Mouse (Mus musculus) left cerebral cortex, adult 8-10 months (tissue): ENCODE results near the gene Slc25a22. TPM values are rescaled to one million over a fixed set of nuclear protein-coding genes. Genes with fewer than 3 reads are reported as not detected.

ENCODE experiments used
- DNase-seq, 2 experiments: peaks; one replicate each; pipeline ENCODE4 v3.0.0; 2022; ENCODE audit warnings: low spot score in 2 of 2
- total RNA-seq, 4 experiments: library from RNA; stranded (reverse); gene quantifications; 2 replicates each; pipeline ENCODE4 v1.2.4; 2022

Gene Slc25a22
- total RNA-seq, 4 experiments from 2014 or later, result 245 to 266 (median 253) TPM

GRCm38 (mm10) chr7:141381068-141381835, 56.4 kb downstream of the Slc25a22 start:
- DNase-seq, result no peak

Other genes starting within 250 kb of the Slc25a22 start
- gene Hras, start 243.9 kb downstream of the Slc25a22 start, total RNA-seq, result 100 to 1,000 TPM; 226 to 267 (median 258) TPM
- gene Lrrc56, start 243.7 kb downstream of the Slc25a22 start, total RNA-seq, result 1 to 10 TPM; 3.5 to 5.7 (median 5.3) TPM
- gene Lmntd2, start 223.8 kb downstream of the Slc25a22 start, total RNA-seq, result under 1 TPM in 2 of 4 experiments, not detected in 2; 0.17 to 0.25 TPM
- 1 to 10 TPM in 3 of 4 experiments, under 1 TPM in 1; 0.89 to 2.7 (median 2.4) TPM for gene Rassf7, start 222.0 kb downstream of the Slc25a22 start, total RNA-seq
- gene Phrf1, start 209.1 kb downstream of the Slc25a22 start, total RNA-seq, result 10 to 100 TPM; 65.7 to 76.5 (median 68.5) TPM
- gene Irf7, start 171.4 kb downstream of the Slc25a22 start, total RNA-seq, result 1 to 10 TPM in 3 of 4 experiments, under 1 TPM in 1; 0.65 to 2.8 (median 1.7) TPM
- not detected for gene Cdhr5, start 161.1 kb downstream of the Slc25a22 start, total RNA-seq
- not detected for gene Sct, start 158.8 kb downstream of the Slc25a22 start, total RNA-seq
- gene Drd4, start 145.9 kb downstream of the Slc25a22 start, total RNA-seq, result under 1 TPM; 0.44 to 0.84 (median 0.50) TPM
- gene Deaf1, start 110.2 kb downstream of the Slc25a22 start, total RNA-seq, result 10 to 100 TPM; 57.2 to 76.6 (median 68.2) TPM
- 10 to 100 TPM; 30.2 to 32.2 (median 30.6) TPM for gene Tmem80, start 110.2 kb downstream of the Slc25a22 start, total RNA-seq
- gene Eps8l2, start 99.0 kb downstream of the Slc25a22 start, total RNA-seq, result 1 to 10 TPM; 5.4 to 7.9 (median 6.4) TPM
- 100 to 1,000 TPM in 3 of 4 experiments, 10 to 100 TPM in 1; 99.3 to 109 (median 106) TPM for gene Taldo1, start 45.7 kb downstream of the Slc25a22 start, total RNA-seq
- 10 to 100 TPM; 40.6 to 48.1 (median 44.6) TPM for gene Gatd1, start 23.8 kb downstream of the Slc25a22 start, total RNA-seq
- 100 to 1,000 TPM; 286 to 326 (median 299) TPM for gene Cend1, start 8.4 kb downstream of the Slc25a22 start, total RNA-seq
- gene Pidd1, start 6.1 kb upstream of the Slc25a22 start, total RNA-seq, result 1 to 10 TPM in 3 of 4 experiments, under 1 TPM in 1; 0.88 to 2.5 (median 1.3) TPM
- 100 to 1,000 TPM; 524 to 612 (median 563) TPM for gene Rplp2, start 9.5 kb upstream of the Slc25a22 start, total RNA-seq
- 10 to 100 TPM; 21.2 to 32.6 (median 27.2) TPM for gene Pnpla2, start 17.3 kb upstream of the Slc25a22 start, total RNA-seq
- 1 to 10 TPM; 3.9 to 5.4 (median 4.4) TPM for gene Cracr2b, start 23.2 kb upstream of the Slc25a22 start, total RNA-seq
- 10 to 100 TPM; 30.2 to 35.5 (median 33.4) TPM for gene Cd151, start 29.5 kb upstream of the Slc25a22 start, total RNA-seq
- gene Polr2l, start 37.2 kb upstream of the Slc25a22 start, total RNA-seq, result 10 to 100 TPM; 32.2 to 42.4 (median 33.2) TPM
- gene Tspan4, start 37.3 kb upstream of the Slc25a22 start, total RNA-seq, result 10 to 100 TPM; 17.6 to 28.0 (median 23.9) TPM
- gene Chid1, start 102.0 kb upstream of the Slc25a22 start, total RNA-seq, result 10 to 100 TPM; 66.8 to 72.6 (median 69.2) TPM
- 100 to 1,000 TPM; 188 to 206 (median 202) TPM for gene Ap2a2, start 124.3 kb upstream of the Slc25a22 start, total RNA-seq
- gene Muc6, start 217.4 kb upstream of the Slc25a22 start, total RNA-seq, result not detected